Mouse (Mus musculus) colon, adult 2 months (tissue): Measurements from ENCODE around the gene Syt1. TPM values are rescaled to one million over a fixed set of nuclear protein-coding genes. Genes with fewer than 3 reads are reported as not detected.

ENCODE experiments used
- polyA plus RNA-seq: library from polyadenylated mRNA; depleted of rRNA; stranded (reverse); fragments of >200 nt; gene quantifications from 2 replicates; pipeline ENCODE4 v1.2.3, GENCODE M21; 2012; rRNA removed

Gene Syt1
- polyA plus RNA-seq, result 0.94 and 1.3 TPM in 2 replicates

DNA sequence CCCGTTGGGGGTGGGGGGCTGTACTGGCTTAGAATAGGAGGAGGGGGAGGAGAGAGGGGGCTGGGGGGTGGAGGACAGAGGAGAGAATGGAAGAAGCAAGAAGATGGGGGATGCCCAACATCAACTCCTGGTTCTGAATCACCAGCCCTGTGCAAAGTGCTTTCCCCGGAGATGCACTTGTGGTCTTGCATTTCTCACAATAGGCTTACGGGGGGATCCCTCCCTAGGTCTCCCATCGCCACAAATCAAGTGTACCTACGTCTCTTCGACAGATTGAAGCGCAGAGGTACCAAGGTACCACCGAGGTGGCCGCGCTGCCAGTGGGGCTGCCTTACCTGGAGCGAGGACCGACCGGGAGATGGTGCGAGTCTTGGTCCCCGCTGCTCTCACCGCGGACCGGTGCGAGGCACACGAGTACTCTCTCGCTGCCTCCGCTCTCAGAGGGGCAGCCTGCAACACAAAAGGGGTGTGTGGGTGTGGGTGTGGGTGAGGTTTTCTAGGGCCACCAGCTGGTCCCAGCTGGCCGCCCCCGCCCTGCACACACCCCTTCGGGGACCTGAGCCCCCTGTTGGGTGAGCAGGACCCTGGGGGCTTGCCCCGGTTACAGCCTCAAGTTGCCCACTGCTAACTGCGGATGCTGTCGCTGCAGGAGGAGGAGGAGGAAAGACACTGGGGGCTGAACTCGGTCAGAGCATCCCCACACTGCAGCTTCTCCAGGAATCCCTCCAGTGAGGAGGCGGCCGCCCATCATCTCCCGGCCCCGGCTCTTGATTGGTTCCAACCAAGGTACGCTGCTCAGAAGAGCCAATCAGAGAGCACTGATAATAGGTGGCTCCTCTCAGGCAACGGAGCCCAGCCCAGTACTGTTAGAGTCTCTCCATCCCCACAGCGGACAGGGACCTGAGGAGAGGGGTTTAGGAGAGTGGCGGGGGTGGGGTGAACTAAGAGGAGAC is at the start of gene Syt1:
TSS of gene Syt1 (minus strand) at position 742 of the 953 bp plus-strand sequence.

DNA sequence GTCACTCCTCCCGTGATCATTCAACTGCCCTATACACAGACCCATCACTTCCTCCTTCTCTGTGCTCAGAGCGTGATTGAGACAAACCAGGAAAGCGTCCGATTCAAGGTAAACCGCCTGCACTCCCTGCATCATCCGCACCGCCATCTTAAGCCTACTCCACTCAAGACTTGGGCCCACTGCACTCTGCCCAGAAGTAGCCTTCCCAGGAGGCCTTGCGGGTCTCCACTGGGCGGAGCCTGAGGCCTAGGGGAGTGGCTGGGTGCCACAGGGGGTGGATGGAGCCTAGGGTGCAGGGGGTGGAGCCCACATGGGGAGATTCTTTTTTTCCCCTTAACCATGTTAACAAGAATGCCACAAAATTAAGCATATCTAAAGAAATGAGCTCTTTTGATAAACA is 310.8 kb downstream of the Syt1 start, which contains the start of gene Gm5136:
TSS of gene Gm5136 (minus strand) at position 215 of the 400 bp plus-strand sequence.

